Mouse (Mus musculus) heart, postnatal 0 days (tissue): ENCODE results near the gene Pomgnt2.

Source experiments
- CTCF ChIP-seq: IDR thresholded peaks from 2 replicates; pipeline ENCODE4 v1.5.1; 2016; ENCODE audit warnings: antibody characterized with exemption, control low read depth, low read depth
- EP300 ChIP-seq: IDR thresholded peaks from 2 replicates; pipeline ENCODE4 v1.6.1; 2016; ENCODE audit warnings: antibody characterized with exemption, low read depth

DNA sequence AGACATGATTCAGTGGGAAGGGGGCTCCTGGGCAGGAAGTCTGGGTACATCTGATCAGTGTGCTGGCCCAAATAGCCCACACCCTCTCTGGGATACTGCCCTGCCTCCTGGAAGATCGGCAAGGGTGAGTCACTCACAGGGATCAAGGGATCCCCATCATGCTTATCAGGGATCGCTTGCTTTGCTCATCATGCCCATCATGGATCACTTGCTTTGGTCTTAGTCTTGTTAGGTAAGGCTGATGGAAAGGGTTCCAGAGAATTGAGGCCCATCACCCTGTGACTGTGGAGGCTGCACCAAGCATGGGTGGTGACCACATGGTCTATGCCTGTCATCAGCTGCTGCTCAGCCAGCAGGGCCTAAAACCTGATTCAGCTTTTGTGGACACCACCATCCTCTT is 21.6 kb downstream of the Pomgnt2 start:
- TF ChIP-seq EP300 (no peak), CTCF (no peak)
